Mouse (Mus musculus) layer of hippocampus, postnatal 36 days (tissue): ENCODE measurements at regions not wholly inside any gene's neighbourhood (a gene's known extent, or its start where the extent isn't known, plus 50 kb on each side); places are given as distances from the start of the nearest gene placed in this dataset.
A peak's percentile ranks its signal among the peaks of the same experiment; 100 is the strongest.
"Not testable (repeated sequence)": the region's sequence is repeated elsewhere in the genome, so short reads cannot be mapped to it uniquely, and the experiment has no call there.

Source experiments
- DNase-seq, 2 experiments: peaks; one replicate each; pipeline ENCODE4 v3.0.0; 2022

DNA sequence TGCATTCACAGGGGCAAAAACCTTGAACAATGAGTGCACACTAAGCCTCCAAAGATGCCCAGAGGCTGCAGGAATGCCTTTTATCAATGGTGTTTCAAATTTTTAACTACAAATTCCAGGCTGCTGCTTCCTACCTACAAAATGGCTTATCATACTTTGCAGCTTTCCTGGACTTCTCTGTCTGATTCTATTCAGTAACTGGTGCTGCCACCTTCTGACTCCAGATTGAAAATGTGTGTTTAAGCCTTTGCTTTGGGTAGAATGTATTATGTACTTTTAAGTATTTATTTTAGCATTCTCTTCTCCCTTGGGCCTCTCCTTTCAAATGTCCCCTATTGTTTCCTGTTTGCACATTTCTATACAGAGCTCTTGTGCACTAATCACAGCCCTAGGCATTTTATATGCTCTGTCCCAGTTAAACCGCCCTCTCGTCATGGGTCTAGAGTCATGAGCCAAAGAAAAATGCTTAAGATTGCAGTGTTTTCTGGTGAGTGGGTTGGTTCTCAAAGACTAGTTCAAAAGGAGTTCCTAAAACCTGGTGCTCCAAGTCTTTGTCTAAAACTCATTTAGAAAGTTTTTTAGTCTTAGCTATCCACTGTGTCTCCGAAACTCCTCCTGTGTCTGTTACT, 472.3 kb upstream of the Dpp10 start:
- DNase-seq: no peak

DNA sequence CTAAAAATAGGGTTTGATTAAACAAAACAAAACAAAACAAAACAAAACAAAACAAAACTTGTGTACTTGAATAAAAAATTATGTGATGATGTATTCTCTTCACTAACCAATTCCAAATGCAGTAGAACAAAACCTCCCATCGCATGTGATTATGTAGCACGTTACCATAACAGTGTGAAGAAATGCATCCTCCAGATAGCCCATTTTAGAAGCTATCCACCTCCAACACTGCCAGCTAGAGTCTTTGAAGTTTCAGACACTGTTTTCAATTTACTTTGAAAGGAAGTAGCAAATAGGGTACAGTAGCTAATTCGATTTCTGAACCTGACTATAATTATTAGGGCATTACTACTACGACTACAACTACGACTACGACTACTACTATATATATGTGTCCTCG, 465.1 kb upstream of the Dpp10 start:
- no peak for DNase-seq

DNA sequence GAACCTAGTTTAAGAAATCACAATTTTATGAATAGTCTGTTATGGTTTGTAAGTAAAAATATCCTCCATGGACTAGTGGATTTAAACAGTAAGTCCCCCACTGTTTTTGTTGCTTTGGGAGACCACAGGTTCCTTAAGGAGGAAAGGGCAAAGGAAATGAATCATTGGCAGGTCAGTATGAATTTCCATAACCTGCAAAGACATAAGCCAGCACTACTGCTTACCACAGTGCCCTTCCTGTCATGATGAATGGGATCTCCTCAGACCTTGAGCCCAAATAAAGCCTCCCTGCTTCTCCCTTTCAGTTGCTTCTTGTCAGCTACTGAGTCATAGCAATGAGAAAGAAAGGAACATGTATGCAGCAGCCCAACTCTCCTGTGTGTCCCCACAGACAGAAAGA, 443.1 kb upstream of the Dpp10 start:
- DNase-seq: no peak

DNA sequence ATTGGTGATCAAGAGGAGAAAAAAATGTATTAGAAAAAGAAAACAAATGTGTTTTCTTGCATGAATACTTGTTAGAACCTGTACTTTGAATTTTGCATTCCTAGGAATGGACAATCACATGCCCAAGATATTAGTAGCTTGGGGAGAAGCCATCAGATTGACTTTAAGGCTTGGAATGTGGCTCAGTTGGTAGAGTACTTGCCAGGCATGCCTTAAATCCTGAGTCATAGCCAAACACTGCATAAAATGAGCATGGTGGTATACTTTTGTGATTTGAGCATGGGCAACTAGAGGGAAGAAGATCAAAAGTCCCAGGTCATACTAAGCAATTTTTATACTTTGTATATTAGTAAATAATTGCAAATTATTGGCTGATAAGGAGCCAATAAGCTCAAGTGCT, 442.6 kb upstream of the Dpp10 start:
- no peak for DNase-seq

DNA sequence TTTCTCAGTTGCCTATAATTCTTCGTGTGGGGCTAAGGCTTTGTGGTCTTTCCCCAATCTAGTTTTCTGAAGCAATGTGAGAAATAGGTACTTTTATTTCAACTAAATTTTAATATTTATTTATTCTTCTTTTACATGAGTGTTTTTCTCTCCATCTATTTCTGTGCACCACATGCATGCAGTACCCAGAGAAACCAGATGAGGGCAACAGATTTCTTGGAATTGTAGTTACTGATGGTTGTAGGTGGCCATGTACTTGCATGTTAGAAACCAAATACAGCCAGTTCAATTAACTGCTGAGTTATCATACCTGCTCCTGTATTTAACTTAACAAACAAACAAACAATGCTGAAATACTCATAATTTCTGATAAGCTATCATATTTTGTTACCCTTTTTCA, 404.8 kb upstream of the Dpp10 start:
- peak in 1 of 2 experiments; percentile 1 for DNase-seq

GRCm38 (mm10) chr1:124439526-124439925, 394.2 kb upstream of the Dpp10 start:
- DNase-seq: no peak

- no peak for DNase-seq
These were observed 390.5 kb upstream of the Dpp10 start for GRCm38 (mm10) chr1:124435850-124436249.

DNA sequence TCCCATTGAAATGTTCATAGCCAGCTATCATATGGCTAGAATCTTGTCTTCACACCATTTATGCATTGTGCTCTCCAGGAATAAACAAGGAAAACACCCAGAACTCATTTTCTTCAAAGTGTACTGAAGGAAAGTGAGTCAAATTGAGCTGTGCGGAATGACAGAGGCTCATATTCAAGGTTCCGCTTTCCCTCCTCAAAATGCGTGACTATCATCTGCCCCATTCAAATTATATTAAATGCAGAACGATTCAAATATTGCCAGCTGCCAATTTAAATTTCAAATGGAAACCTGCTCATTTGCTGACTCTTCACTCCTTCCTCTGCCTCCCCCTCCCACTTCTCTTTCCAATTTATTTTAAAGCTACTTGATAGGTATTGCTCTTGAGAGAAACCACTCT, 384.2 kb upstream of the Dpp10 start:
- no peak for DNase-seq

DNA sequence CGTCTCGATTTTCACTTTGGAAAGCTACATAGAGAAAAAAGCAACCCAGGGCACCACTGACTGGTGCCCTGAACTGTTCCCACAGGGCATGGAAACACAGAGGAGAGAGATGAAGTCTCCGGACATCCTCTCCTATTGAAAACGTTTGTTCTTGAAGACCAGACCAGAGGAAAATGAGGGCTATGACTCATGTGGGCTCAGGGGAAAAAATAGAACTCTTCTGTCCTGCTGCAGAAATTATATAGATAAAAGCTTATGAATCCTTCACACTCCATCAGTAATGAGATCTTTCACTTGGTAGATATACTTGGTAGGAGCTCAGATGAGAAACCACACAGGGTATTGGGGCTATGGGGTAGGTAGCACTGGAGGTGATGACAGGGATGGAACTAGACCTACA, 371.4 kb upstream of the Dpp10 start:
- DNase-seq: no peak

DNA sequence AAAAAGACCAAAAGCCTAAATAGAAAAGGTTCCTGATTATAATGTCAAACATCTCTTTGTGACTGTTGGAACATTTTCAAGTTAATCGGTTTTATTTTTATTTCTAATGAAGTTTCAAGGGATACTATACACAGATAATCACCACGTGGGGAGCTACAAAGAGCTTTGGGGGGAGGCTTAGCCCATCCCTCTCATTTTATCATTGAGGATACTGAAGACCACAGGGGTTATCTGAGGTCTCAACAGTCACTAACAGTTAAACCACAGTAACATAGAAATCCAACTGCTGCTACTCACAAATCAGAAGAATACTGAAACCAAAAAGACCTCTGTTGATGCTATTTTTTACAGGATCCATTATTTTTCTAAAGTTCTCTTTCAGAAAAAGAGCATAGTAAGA, 364.9 kb upstream of the Dpp10 start:
- DNase-seq: no peak

DNA sequence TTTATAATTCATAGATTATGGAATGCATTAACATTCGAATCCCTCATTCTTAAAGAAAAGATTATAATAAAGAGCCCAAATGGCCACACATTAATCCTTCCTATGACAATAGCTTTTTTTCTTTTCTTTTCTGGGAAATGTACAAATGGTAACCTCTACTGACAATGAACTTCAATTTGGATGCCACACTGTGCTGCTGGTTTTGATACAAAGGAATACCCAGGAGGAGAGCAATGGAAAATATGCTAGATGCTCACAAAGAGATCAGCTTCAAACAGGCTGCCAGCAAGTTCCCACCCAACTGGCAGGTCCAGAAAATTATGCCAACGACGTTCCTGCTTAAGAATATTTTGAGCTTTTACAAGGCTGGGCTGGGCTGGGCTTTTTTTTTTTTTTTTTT, 364.4 kb upstream of the Dpp10 start:
- no peak for DNase-seq

DNA sequence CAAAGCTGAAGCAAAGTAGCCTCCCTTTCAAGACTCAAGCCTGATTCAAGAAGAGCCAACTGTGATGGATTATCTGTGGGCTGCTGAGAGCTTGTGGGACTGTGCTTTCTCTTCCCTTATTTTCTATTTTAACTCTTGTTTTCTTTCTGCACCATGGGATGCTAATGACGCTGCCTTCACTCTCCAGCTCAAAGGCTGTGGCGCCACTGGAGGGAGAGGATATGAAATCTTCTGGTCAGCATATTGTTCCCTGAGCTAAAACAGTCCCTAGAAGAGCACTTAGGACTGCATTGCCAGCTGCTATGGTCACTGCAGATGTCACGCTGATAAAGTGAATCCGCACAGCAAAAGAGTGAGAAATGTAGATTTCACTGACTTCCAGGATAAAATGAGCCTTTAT, 324.2 kb upstream of the Dpp10 start:
- DNase-seq: no peak

DNA sequence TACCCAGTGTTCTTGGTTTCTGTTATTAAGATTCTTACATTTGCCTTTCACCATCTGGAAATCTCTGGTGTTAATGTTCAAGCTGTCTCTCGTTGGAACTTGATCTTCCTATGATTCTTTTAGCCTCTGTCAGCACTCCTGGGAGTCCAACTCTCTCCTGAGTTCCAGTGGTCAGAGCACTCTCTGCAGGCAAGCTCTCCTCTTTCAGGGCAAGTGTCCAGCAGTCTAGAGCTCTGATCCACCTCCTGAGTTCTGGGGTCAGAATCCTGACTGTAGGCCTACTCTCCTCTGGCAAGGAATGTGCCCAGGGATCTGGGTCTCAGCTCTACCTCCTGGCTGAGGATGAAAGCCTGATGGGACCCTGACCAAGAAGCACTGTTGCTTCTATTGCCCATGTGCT, 303.1 kb upstream of the Dpp10 start:
- DNase-seq: not testable (repeated sequence)

- no peak for DNase-seq
These were observed 294.1 kb upstream of the Dpp10 start for GRCm38 (mm10) chr1:124339444-124339843.

- no peak for DNase-seq
These were observed 293.3 kb upstream of the Dpp10 start for GRCm38 (mm10) chr1:124338648-124339047.

- DNase-seq: no peak
These were observed 286.9 kb upstream of the Dpp10 start for GRCm38 (mm10) chr1:124332294-124332693.
